11 mouse cellular contexts compared by ENCODE assay signal in genomic region chr7:110981036-110981435, GRCm38 (mm10). TPM values are rescaled to one million over a fixed set of nuclear protein-coding genes. Genes with fewer than 3 reads are reported as not detected.
DNase-seq lines count a peak whose midpoint lies in the region; ATAC-seq and TF ChIP-seq lines count a peak whose summit lies in the region.
"Had no signal": no experiment of that assay in that cellular context is flagged by ENCODE, and none has a peak within 500 bp of the region (broad histone marks: within the 10 kb centered on the region; RNA-seq: fewer than 3 reads in every experiment).

No protein-coding gene starts in this region.

- H3K27me3 ChIP-seq in heart, embryonic 12.5 days (replicated peaks): no peaks in the 10 kb centered on the region
- no peaks in the 10 kb centered on the region for H3K27me3 ChIP-seq in testis, adult 2 months (ENCODE audit: control insufficient read depth, insufficient read depth, low read length)
- no peaks in the 10 kb centered on the region for H3K27me3 ChIP-seq in limb, embryonic 12.5 days
- H3K27me3 ChIP-seq in stomach, embryonic 16.5 days (ENCODE audit: control insufficient read depth, insufficient read depth, low read length): no peaks in the 10 kb centered on the region
- H3K27me3 ChIP-seq: liver, embryonic 15.5 days had no signal

- peak overlapping the region; percentile 35; the same call in 1 of the 2 replicates for H3K9ac ChIP-seq in heart, embryonic 12.5 days
- H3K9ac ChIP-seq in limb, embryonic 12.5 days (replicated peaks): no peak overlapping the region
- peak overlapping the region; percentile 69 for H3K9ac ChIP-seq in stomach, embryonic 16.5 days (ENCODE audit: low read length)
- H3K9ac ChIP-seq: liver, embryonic 15.5 days had no signal

- H3K27ac ChIP-seq in heart, embryonic 12.5 days (ENCODE audit: poor library complexity, severe bottlenecking): peak overlapping the region; percentile 80
- H3K27ac ChIP-seq in testis, adult 2 months (ENCODE audit: control insufficient read depth, insufficient read depth, low read depth, low read length): 0 out of 2 replicates have a peak overlapping the region, but pooled peaks have one; percentile 41
- H3K27ac ChIP-seq in limb, embryonic 12.5 days: peak overlapping the region; percentile 77; the same call in 1 of the 2 replicates
- peak overlapping the region; percentile 96 for H3K27ac ChIP-seq in stomach, embryonic 16.5 days (ENCODE audit: low read length)
- H3K27ac ChIP-seq: liver, embryonic 15.5 days had no signal

- H3K4me1 ChIP-seq in heart, embryonic 12.5 days (replicated peaks): peaks cover 55% of the 10 kb centered on the region
- peaks cover 3% of the 10 kb centered on the region for H3K4me1 ChIP-seq in testis, adult 2 months (ENCODE audit: control insufficient read depth, insufficient read depth, low read length)
- peaks cover 19% of the 10 kb centered on the region for H3K4me1 ChIP-seq in limb, embryonic 12.5 days (replicated peaks)
- H3K4me1 ChIP-seq in stomach, embryonic 16.5 days (ENCODE audit: control insufficient read depth, insufficient read depth, low read length): peaks cover 23% of the 10 kb centered on the region

- no peaks in the 10 kb centered on the region for H3K9me3 ChIP-seq in heart, embryonic 12.5 days (replicated peaks)
- no peaks in the 10 kb centered on the region for H3K9me3 ChIP-seq in limb, embryonic 12.5 days
- no peaks in the 10 kb centered on the region for H3K9me3 ChIP-seq in stomach, embryonic 16.5 days (replicated peaks; ENCODE audit: control insufficient read depth, low read length)
- H3K9me3 ChIP-seq: liver, embryonic 15.5 days had no signal

- H3K4me2 ChIP-seq in heart, embryonic 12.5 days: peak overlapping the region; percentile 53
- H3K4me2 ChIP-seq in limb, embryonic 12.5 days: no peak overlapping the region
- peak overlapping the region; percentile 47 for H3K4me2 ChIP-seq in stomach, embryonic 16.5 days (ENCODE audit: low read depth, low read length)
- H3K4me2 ChIP-seq: liver, embryonic 15.5 days had no signal

- no peaks in the 10 kb centered on the region for H3K36me3 ChIP-seq in heart, embryonic 12.5 days
- H3K36me3 ChIP-seq in testis, adult 2 months (ENCODE audit: control insufficient read depth, insufficient read depth, low read length): no peaks in the 10 kb centered on the region
- H3K36me3 ChIP-seq in limb, embryonic 12.5 days: no peaks in the 10 kb centered on the region
- no peaks in the 10 kb centered on the region for H3K36me3 ChIP-seq in stomach, embryonic 16.5 days (ENCODE audit: control insufficient read depth, insufficient read depth, low read length)
- H3K36me3 ChIP-seq: liver, embryonic 15.5 days had no signal

- WGBS in heart, embryonic 12.5 days: 32% methylated on average over 8 of the region's 8 CpGs
- 35% methylated on average over 8 of the region's 8 CpGs for WGBS in limb, embryonic 12.5 days
- WGBS in stomach, embryonic 16.5 days: 36% methylated on average over 8 of the region's 8 CpGs

- no peak for TF ChIP-seq POLR2A in testis, adult 2 months (IDR thresholded peaks at IDR 0.05; ENCODE audit: control insufficient read depth, low read depth, low read length)

- TF ChIP-seq CTCF in testis, adult 2 months (IDR thresholded peaks at IDR 0.05; ENCODE audit: control insufficient read depth, insufficient read depth, insufficient replicate concordance, low read depth, low read length): no peak

- no peak for ATAC-seq in heart, embryonic 12.5 days (ENCODE audit: insufficient number of reproducible peaks, low FRiP score)
- no peak for ATAC-seq in limb, embryonic 12.5 days (ENCODE audit: insufficient number of reproducible peaks, insufficient read depth, low FRiP score, low TSS enrichment, low read depth)
- 0 out of 2 replicates have a peak, but pooled peaks have one; percentile 27 for ATAC-seq in stomach, embryonic 16.5 days (ENCODE audit: insufficient read depth, low FRiP score)
- ATAC-seq: forebrain, embryonic 16.5 days had no signal

- DNase-seq in heart, adult 9 months (ENCODE audit: low spot score in 2 of 2): no peak
- no peak for DNase-seq in testis, postnatal 10 days (ENCODE audit: low spot score)
- no peak for DNase-seq in urinary bladder, postnatal 10 days (ENCODE audit: low spot score)
- no peak for DNase-seq in spleen, postnatal 36 days (ENCODE audit: low spot score in 2 of 2)
- DNase-seq: cerebellum, adult 2 months had no signal

- H3K4me3 ChIP-seq in heart, embryonic 12.5 days: peak overlapping the region; percentile 9
- H3K4me3 ChIP-seq in testis, adult 2 months (ENCODE audit: control insufficient read depth, low read depth, low read length): peak overlapping the region; percentile 49
- H3K4me3 ChIP-seq in limb, embryonic 12.5 days (replicated peaks): no peak overlapping the region
- H3K4me3 ChIP-seq in stomach, embryonic 16.5 days (replicated peaks; ENCODE audit: low read length): peak overlapping the region; percentile 41
- H3K4me3 ChIP-seq: liver, embryonic 15.5 days had no signal

RNA-seq across cellular contexts. Expression of gene Mrvi1, which starts 1.2 kb away (rescaled TPM):
- 5.7 and 8.0 TPM in 2 replicates for polyA plus RNA-seq in heart, embryonic 12.5 days (2016; fragmentation: Nextera tagmentation; extraction: Ambion mirVana)
- 2.0 and 3.4 TPM in 2 replicates for polyA plus RNA-seq in testis, adult 2 months (2012; rRNA removed)
- polyA plus RNA-seq in limb, embryonic 12.5 days (2016; fragmentation: Nextera tagmentation; extraction: Ambion mirVana): 0.61 and 0.86 TPM in 2 replicates
- 23.1 and 26.5 TPM in 2 replicates for polyA plus RNA-seq in stomach, embryonic 16.5 days (2015; fragmentation: Nextera tagmentation; extraction: Ambion mirVana)

RNA-seq across cellular contexts. Expression of gene Ctr9, which starts 47.7 kb away (rescaled TPM):
- polyA plus RNA-seq in heart, embryonic 12.5 days (2016; fragmentation: Nextera tagmentation; extraction: Ambion mirVana): 47.3 and 49.7 TPM in 2 replicates
- polyA plus RNA-seq in testis, adult 2 months (2012; rRNA removed): 17.3 and 19.3 TPM in 2 replicates
- polyA plus RNA-seq in limb, embryonic 12.5 days (2016; fragmentation: Nextera tagmentation; extraction: Ambion mirVana): 88.5 and 91.9 TPM in 2 replicates
- polyA plus RNA-seq in stomach, embryonic 16.5 days (2015; fragmentation: Nextera tagmentation; extraction: Ambion mirVana): 54.4 and 57.3 TPM in 2 replicates

Comparison
In these comparisons a context has a peak if more than half of its experiments do, and no peak if none do; other contexts are left out.
1. H3K27ac ChIP-seq: peak in every context shown above with its lines; median percentile 96 in stomach, embryonic 16.5 days; 80 in heart, embryonic 12.5 days; 77 in limb, embryonic 12.5 days; 41 in testis, adult 2 months.